Mouse (Mus musculus) limb, embryonic 15.5 days (tissue): ENCODE results near the gene Anapc7. TPM values are rescaled to one million over a fixed set of nuclear protein-coding genes. Genes with fewer than 3 reads are reported as not detected.
"Not testable (repeated sequence)": the region's sequence is repeated elsewhere in the genome, so short reads cannot be mapped to it uniquely, and the experiment has no call there.

ENCODE experiments used
- ATAC-seq: fragments of 200-750 bp; cut with Nextera tagmentation; 2 replicates; pipeline ENCODE4 v1.8.0; 2017; ENCODE audit warnings: low read depth, moderate TSS enrichment; ENCODE audit not compliant: insufficient number of reproducible peaks, low FRiP score, low TSS enrichment
- H3K27ac ChIP-seq: fragments of 300-500 bp; sonication (generic); 2 replicates; pipeline ENCODE4 v1.5.1; 2015; ENCODE audit warnings: moderate library complexity, mild to moderate bottlenecking, inconsistent platforms
- H3K27me3 ChIP-seq: fragments of 300-500 bp; sonication (generic); 2 replicates; pipeline ENCODE4 v1.6.1; 2015; ENCODE audit warnings: inconsistent platforms
- H3K36me3 ChIP-seq: fragments of 300-500 bp; sonication (generic); 2 replicates; pipeline ENCODE4 v1.6.1; 2015; ENCODE audit warnings: inconsistent platforms
- H3K4me1 ChIP-seq: fragments of 300-500 bp; sonication (generic); 2 replicates; pipeline ENCODE4 v1.6.1; 2015; ENCODE audit warnings: inconsistent platforms
- H3K4me2 ChIP-seq: fragments of 300-500 bp; sonication (generic); 2 replicates; pipeline ENCODE4 v1.6.1; 2015; ENCODE audit warnings: mild to moderate bottlenecking, inconsistent platforms
- H3K4me3 ChIP-seq: fragments of 300-500 bp; sonication (generic); 2 replicates; pipeline ENCODE4 v1.5.1; 2015; ENCODE audit warnings: mild to moderate bottlenecking, inconsistent platforms
- H3K9ac ChIP-seq: fragments of 300-500 bp; sonication (generic); 2 replicates; pipeline ENCODE4 v1.6.1; 2015; ENCODE audit warnings: inconsistent platforms
- H3K9me3 ChIP-seq: fragments of 300-500 bp; sonication (generic); 2 replicates; pipeline ENCODE4 v1.6.1; 2016; ENCODE audit warnings: inconsistent platforms
- WGBS: fragments of 180-500 bp; shearing (Covaris S2); methylation state at CpG from one replicate; pipeline ENCODE4 v1.1.7; 2015; 5-methylcytosine and 5-hydroxymethylcytosine counted together
- polyA plus RNA-seq: library from polyadenylated mRNA; unstranded; fragments of >200 nt; fragmentation: Nextera tagmentation; extraction: Ambion mirVana; gene quantifications from 2 replicates; pipeline ENCODE4 v1.2.1, GENCODE M21; 2015

Gene Anapc7
- polyA plus RNA-seq, 1 experiment from 2014 or later, result 40.2 TPM

GRCm38 (mm10) chr5:122411892-122412291 lies 9.6 kb upstream of the Anapc7 start:
- H3K27me3 ChIP-seq, result no peaks in the 10 kb centered on the region
- H3K9ac ChIP-seq, result no peak overlapping the region
- no peak for ATAC-seq
- no peak overlapping the region for H3K4me2 ChIP-seq
- WGBS, result 59% methylated on average over 5 of the region's 5 CpGs
- no peak overlapping the region for H3K27ac ChIP-seq
- peaks cover 17% of the 10 kb centered on the region for H3K36me3 ChIP-seq
- H3K4me1 ChIP-seq, result no peaks in the 10 kb centered on the region
- H3K9me3 ChIP-seq, result no peaks in the 10 kb centered on the region
- H3K4me3 ChIP-seq, result no peak overlapping the region

- ATAC-seq, result no peak
Measured at GRCm38 (mm10) chr5:122412826-122413225, 8.7 kb upstream of the Anapc7 start.

GRCm38 (mm10) chr5:122414351-122414750 lies 7.1 kb upstream of the Anapc7 start:
- ATAC-seq, result no peak
- no peaks in the 10 kb centered on the region for H3K27me3 ChIP-seq
- WGBS, result 84% methylated on average over 5 of the region's 5 CpGs

More at GRCm38 (mm10) chr5:122412826-122413225, 8.7 kb upstream of the Anapc7 start:
- no peak overlapping the region for H3K4me2 ChIP-seq
- no peak overlapping the region for H3K27ac ChIP-seq
- peaks cover 9% of the 10 kb centered on the region; the same call in 1 of the 2 replicates for H3K36me3 ChIP-seq
- H3K9ac ChIP-seq, result no peak overlapping the region
- no peaks in the 10 kb centered on the region for H3K4me1 ChIP-seq
- no peaks in the 10 kb centered on the region for H3K9me3 ChIP-seq
- H3K27me3 ChIP-seq, result no peaks in the 10 kb centered on the region
- WGBS, result 49% methylated on average over 6 of the region's 6 CpGs
- no peak overlapping the region for H3K4me3 ChIP-seq

GRCm38 (mm10) chr5:122415465-122415864 lies 6.0 kb upstream of the Anapc7 start:
- H3K4me3 ChIP-seq, result no peak overlapping the region
- 89% methylated on average over 12 of the region's 12 CpGs for WGBS
- H3K9me3 ChIP-seq, result no peaks in the 10 kb centered on the region
- H3K27ac ChIP-seq, result no peak overlapping the region
- ATAC-seq, result no peak
- H3K4me1 ChIP-seq, result no peaks in the 10 kb centered on the region
- no peaks in the 10 kb centered on the region for H3K27me3 ChIP-seq
- H3K9ac ChIP-seq, result no peak overlapping the region
- H3K36me3 ChIP-seq, result 0 out of 2 replicates have a peak, but pooled peaks cover under 1% of the 10 kb centered on the region
- H3K4me2 ChIP-seq, result no peak overlapping the region

More at GRCm38 (mm10) chr5:122414351-122414750, 7.1 kb upstream of the Anapc7 start:
- Histone ChIP-seq H3K9me3 (no peaks in the 10 kb centered on the region), H3K4me2 (no peak overlapping the region), H3K36me3 (peaks cover 9% of the 10 kb centered on the region; the same call in 1 of the 2 replicates), H3K4me3 (no peak overlapping the region), H3K4me1 (no peaks in the 10 kb centered on the region), H3K27ac (no peak overlapping the region), H3K9ac (no peak overlapping the region)

- ATAC-seq, H3K9ac ChIP-seq, H3K4me3 ChIP-seq, H3K27ac ChIP-seq, H3K4me2 ChIP-seq, H3K36me3 ChIP-seq, H3K9me3 ChIP-seq, H3K27me3 ChIP-seq: not testable (repeated sequence)
- peaks cover 16% of the 10 kb centered on the region for H3K4me1 ChIP-seq
- 59% methylated on average over 4 of the region's 4 CpGs for WGBS
Measured at GRCm38 (mm10) chr5:122420676-122421075, 817 bp upstream of the Anapc7 start.

GRCm38 (mm10) chr5:122422071-122422964 lies 825 bp downstream of the Anapc7 start:
- no peaks in the 10 kb centered on the region for H3K9me3 ChIP-seq
- H3K4me2 ChIP-seq, result peak overlapping the region; percentile 83
- under 1% methylated on average over 73 of the region's 73 CpGs for WGBS
- H3K27me3 ChIP-seq, result no peaks in the 10 kb centered on the region
- H3K27ac ChIP-seq, result peak overlapping the region; percentile 90
- peak overlapping the region; percentile 93 for H3K9ac ChIP-seq
- peaks cover 16% of the 10 kb centered on the region for H3K4me1 ChIP-seq
- no peaks in the 10 kb centered on the region for H3K36me3 ChIP-seq
- ATAC-seq, result peak; percentile 78
- peak overlapping the region; percentile 90 for H3K4me3 ChIP-seq

GRCm38 (mm10) chr5:122423083-122423482 lies 1.6 kb downstream of the Anapc7 start:
- Histone ChIP-seq H3K9me3 (no peaks in the 10 kb centered on the region), H3K27me3 (no peaks in the 10 kb centered on the region), H3K4me3 (peak overlapping the region; percentile 90), H3K4me1 (peaks cover 16% of the 10 kb centered on the region), H3K27ac (no peak overlapping the region), H3K36me3 (peaks cover 3% of the 10 kb centered on the region), H3K9ac (peak overlapping the region; percentile 93), H3K4me2 (peak overlapping the region; percentile 83)
- ATAC-seq, result no peak
- 25% methylated on average over 15 of the region's 15 CpGs for WGBS

DNA sequence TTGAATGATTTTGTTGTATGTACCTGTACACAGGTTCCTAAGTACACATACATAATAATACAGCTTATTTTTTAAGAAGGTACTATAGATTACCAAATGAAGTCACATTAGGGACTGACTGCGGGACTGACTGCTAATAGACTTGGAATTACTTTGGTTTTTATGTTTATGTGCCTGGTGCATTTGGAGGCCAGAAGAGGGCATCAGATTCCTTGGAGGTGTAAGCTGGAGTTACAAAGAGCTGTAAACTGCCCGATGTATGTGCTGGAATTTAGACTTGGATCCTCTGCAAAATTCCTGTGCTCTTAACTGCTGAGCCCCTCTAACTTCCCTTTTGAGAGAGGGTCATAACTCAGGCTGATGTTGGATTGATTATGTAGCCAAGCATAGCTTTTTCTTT lies 4.1 kb downstream of the Anapc7 start:
- H3K36me3 ChIP-seq, result peaks cover 27% of the 10 kb centered on the region
- WGBS, result 63% methylated on average over 2 of the region's 2 CpGs
- H3K4me3 ChIP-seq, result no peak overlapping the region
- H3K9ac ChIP-seq, result no peak overlapping the region
- H3K4me1 ChIP-seq, result peaks cover 16% of the 10 kb centered on the region
- H3K27ac ChIP-seq, result no peak overlapping the region
- H3K4me2 ChIP-seq, result no peak overlapping the region
- ATAC-seq, result no peak
- H3K9me3 ChIP-seq, result no peaks in the 10 kb centered on the region
- H3K27me3 ChIP-seq, result no peaks in the 10 kb centered on the region

DNA sequence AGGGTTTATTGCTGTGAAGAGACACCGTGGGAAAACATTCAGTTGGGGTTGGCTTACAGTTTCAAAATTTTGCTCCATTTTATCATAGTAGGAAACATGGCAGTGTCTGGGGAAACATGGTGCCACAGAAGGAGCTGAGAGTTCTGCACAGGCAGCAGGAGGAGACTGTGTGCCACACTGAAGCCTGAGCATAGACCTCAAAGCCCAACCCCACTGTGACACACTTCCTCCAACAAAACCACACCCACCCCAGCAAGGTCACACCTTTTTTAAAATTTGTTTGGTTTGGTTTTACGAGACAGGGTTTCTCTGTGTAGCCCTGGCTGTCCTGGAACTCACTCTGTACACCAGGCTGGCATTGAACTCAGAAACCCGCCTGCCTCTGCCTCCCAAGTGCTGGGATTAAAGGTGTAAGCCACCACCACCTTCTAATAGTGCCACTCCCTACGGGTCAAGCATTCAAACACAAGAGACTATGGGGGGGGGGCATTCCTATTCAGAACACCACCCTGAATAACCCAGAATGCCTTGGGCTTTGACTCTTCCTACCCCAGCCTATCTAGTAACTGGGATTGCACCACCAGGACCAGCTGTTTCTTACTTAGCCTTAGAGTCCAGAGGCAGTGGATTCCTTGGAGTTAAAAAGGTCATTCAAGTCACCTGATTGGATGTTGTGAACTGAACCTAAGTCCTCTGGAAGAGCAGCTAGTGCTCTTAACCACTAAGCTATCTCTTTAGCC lies 8.7 kb downstream of the Anapc7 start:
- Histone ChIP-seq H3K36me3 (peaks cover 72% of the 10 kb centered on the region), H3K4me2 (no peak overlapping the region), H3K4me1 (no peaks in the 10 kb centered on the region), H3K4me3 (no peak overlapping the region), H3K27ac (no peak overlapping the region), H3K9ac (no peak overlapping the region), H3K27me3 (no peaks in the 10 kb centered on the region), H3K9me3 (no peaks in the 10 kb centered on the region)
- ATAC-seq, result no peak
- WGBS, result 92% methylated on average over 4 of the region's 4 CpGs

GRCm38 (mm10) chr5:122431221-122431620 lies 9.7 kb downstream of the Anapc7 start:
- Histone ChIP-seq H3K4me3 (no peak overlapping the region), H3K27ac (no peak overlapping the region), H3K4me2 (no peak overlapping the region), H3K36me3 (peaks cover 81% of the 10 kb centered on the region), H3K9ac (no peak overlapping the region), H3K27me3 (no peaks in the 10 kb centered on the region), H3K4me1 (no peaks in the 10 kb centered on the region), H3K9me3 (no peaks in the 10 kb centered on the region)
- ATAC-seq, result no peak
- 91% methylated on average over 8 of the region's 8 CpGs for WGBS

GRCm38 (mm10) chr5:122434541-122434940 lies 13.0 kb downstream of the Anapc7 start:
- H3K4me3 ChIP-seq, result no peak overlapping the region
- H3K9ac ChIP-seq, result no peak overlapping the region
- H3K27ac ChIP-seq, result no peak overlapping the region
- H3K9me3 ChIP-seq, result no peaks in the 10 kb centered on the region
- no peaks in the 10 kb centered on the region for H3K4me1 ChIP-seq
- no peaks in the 10 kb centered on the region for H3K27me3 ChIP-seq
- 83% methylated on average over 4 of the region's 4 CpGs for WGBS
- H3K36me3 ChIP-seq, result peaks cover 95% of the 10 kb centered on the region
- no peak for ATAC-seq
- no peak overlapping the region for H3K4me2 ChIP-seq
